Mouse (Mus musculus) limb, embryonic 14.5 days (tissue): ENCODE measurements around the gene Gm8300. TPM values are rescaled to one million over a fixed set of nuclear protein-coding genes. Genes with fewer than 3 reads are reported as not detected.

Source experiments
- polyA plus RNA-seq, 2 experiments: library from polyadenylated mRNA; depleted of rRNA in 1 of 2; stranded (reverse) in 1 of 2; unstranded in 1 of 2; fragments of >200 nt; fragmentation: Nextera tagmentation in 1 of 2; extraction: Ambion mirVana in 1 of 2; gene quantifications; 2 replicates each; pipeline versions ENCODE4 v1.2.1 to v1.2.3; 2012 to 2014

Gm8300 gene
- polyA plus RNA-seq, 2 experiments, result not detected

Other genes starting within 250 kb of the Gm8300 start
- 44.3 and 45.0 TPM in 2 replicates for gene Vipas39, start 248.1 kb upstream of the Gm8300 start, polyA plus RNA-seq (2012; rRNA removed)
- 42.1 and 52.5 TPM in 2 replicates for gene Vipas39, start 248.1 kb upstream of the Gm8300 start, polyA plus RNA-seq (2014; fragmentation: Nextera tagmentation; extraction: Ambion mirVana)
- 120 and 187 TPM in 2 replicates for gene Ahsa1, start 247.8 kb upstream of the Gm8300 start, polyA plus RNA-seq (2012; rRNA removed)
- gene Ahsa1, start 247.8 kb upstream of the Gm8300 start, polyA plus RNA-seq (2014; fragmentation: Nextera tagmentation; extraction: Ambion mirVana), result 168 and 182 TPM in 2 replicates
- 0.99 and 1.2 TPM in 2 replicates for gene Ism2, start 214.6 kb upstream of the Gm8300 start, polyA plus RNA-seq (2012; rRNA removed)
- gene Ism2, start 214.6 kb upstream of the Gm8300 start, polyA plus RNA-seq (2014; fragmentation: Nextera tagmentation; extraction: Ambion mirVana), result 1.4 TPM in 2 replicates
- 23.3 and 35.2 TPM in 2 replicates for gene Sptlc2, start 126.0 kb upstream of the Gm8300 start, polyA plus RNA-seq (2012; rRNA removed)
- 80.8 and 85.5 TPM in 2 replicates for gene Sptlc2, start 126.0 kb upstream of the Gm8300 start, polyA plus RNA-seq (2014; fragmentation: Nextera tagmentation; extraction: Ambion mirVana)
- gene Slirp, start 70.4 kb upstream of the Gm8300 start, polyA plus RNA-seq (2012; rRNA removed), result 62.4 and 83.4 TPM in 2 replicates
- 292 and 314 TPM in 2 replicates for gene Slirp, start 70.4 kb upstream of the Gm8300 start, polyA plus RNA-seq (2014; fragmentation: Nextera tagmentation; extraction: Ambion mirVana)
- gene Alkbh1, start 70.3 kb upstream of the Gm8300 start, polyA plus RNA-seq (2012; rRNA removed), result 60.2 and 62.2 TPM in 2 replicates
- 48.3 and 59.0 TPM in 2 replicates for gene Alkbh1, start 70.3 kb upstream of the Gm8300 start, polyA plus RNA-seq (2014; fragmentation: Nextera tagmentation; extraction: Ambion mirVana)
- 30.8 and 45.3 TPM in 2 replicates for gene Snw1, start 42.0 kb upstream of the Gm8300 start, polyA plus RNA-seq (2012; rRNA removed)
- 125 and 134 TPM in 2 replicates for gene Snw1, start 42.0 kb upstream of the Gm8300 start, polyA plus RNA-seq (2014; fragmentation: Nextera tagmentation; extraction: Ambion mirVana)
- not detected in 2 replicates for gene Gm5788, start 19.6 kb upstream of the Gm8300 start, polyA plus RNA-seq (2012; rRNA removed)
- gene Gm5788, start 19.6 kb upstream of the Gm8300 start, polyA plus RNA-seq (2014; fragmentation: Nextera tagmentation; extraction: Ambion mirVana), result not detected in 2 replicates
- gene Oog1, start 88.4 kb downstream of the Gm8300 start, polyA plus RNA-seq (2012; rRNA removed), result not detected in 2 replicates
- gene Oog1, start 88.4 kb downstream of the Gm8300 start, polyA plus RNA-seq (2014; fragmentation: Nextera tagmentation; extraction: Ambion mirVana), result not detected in 2 replicates
- gene Gm4027, start 104.6 kb downstream of the Gm8300 start, polyA plus RNA-seq (2012; rRNA removed), result not detected in 2 replicates
- gene Gm4027, start 104.6 kb downstream of the Gm8300 start, polyA plus RNA-seq (2014; fragmentation: Nextera tagmentation; extraction: Ambion mirVana), result not detected in 2 replicates
- gene Gm16381, start 130.3 kb downstream of the Gm8300 start, polyA plus RNA-seq (2012; rRNA removed), result not detected in 2 replicates
- gene Gm16381, start 130.3 kb downstream of the Gm8300 start, polyA plus RNA-seq (2014; fragmentation: Nextera tagmentation; extraction: Ambion mirVana), result not detected in 2 replicates